Mouse (Mus musculus): Measurements from ENCODE around the gene Ube2h. TPM values are rescaled to one million over a fixed set of nuclear protein-coding genes. Genes with fewer than 3 reads are reported as not detected.

Ube2h gene
- total RNA-seq, 1 experiment from 2014 or later = 125 TPM

- no peak for ATAC-seq (ENCODE audit: extremely low read depth, insufficient number of reproducible peaks, low FRiP score, poor library complexity, severe bottlenecking)
These were observed 46.4 kb downstream of the Ube2h start for GRCm38 (mm10) chr6:30257962-30258361.

GRCm38 (mm10) chr6:30255846-30256245 lies 48.5 kb downstream of the Ube2h start:
- ATAC-seq (ENCODE audit: extremely low read depth, insufficient number of reproducible peaks, low FRiP score, poor library complexity, severe bottlenecking) = no peak

GRCm38 (mm10) chr6:30252271-30253010 lies 51.9 kb downstream of the Ube2h start:
- 0 out of 2 replicates have a peak, but pooled peaks have one; percentile 6 for ATAC-seq (ENCODE audit: extremely low read depth, insufficient number of reproducible peaks, low FRiP score, poor library complexity, severe bottlenecking)

GRCm38 (mm10) chr6:30248708-30249107 lies 55.6 kb downstream of the Ube2h start:
- no peak for ATAC-seq (ENCODE audit: extremely low read depth, insufficient number of reproducible peaks, low FRiP score, poor library complexity, severe bottlenecking)

GRCm38 (mm10) chr6:30245940-30246339 lies 58.4 kb downstream of the Ube2h start:
- no peak for ATAC-seq (ENCODE audit: extremely low read depth, insufficient number of reproducible peaks, low FRiP score, poor library complexity, severe bottlenecking)

GRCm38 (mm10) chr6:30245397-30245796 lies 58.9 kb downstream of the Ube2h start:
- ATAC-seq (ENCODE audit: extremely low read depth, insufficient number of reproducible peaks, low FRiP score, poor library complexity, severe bottlenecking) = no peak

- no peak for ATAC-seq (ENCODE audit: extremely low read depth, insufficient number of reproducible peaks, low FRiP score, poor library complexity, severe bottlenecking)
These were observed 60.9 kb downstream of the Ube2h start for GRCm38 (mm10) chr6:30243347-30244007.

- ATAC-seq (ENCODE audit: extremely low read depth, insufficient number of reproducible peaks, low FRiP score, poor library complexity, severe bottlenecking) = no peak
These were observed 61.4 kb downstream of the Ube2h start for GRCm38 (mm10) chr6:30242928-30243327.

GRCm38 (mm10) chr6:30240105-30240504 lies 64.2 kb downstream of the Ube2h start:
- no peak for ATAC-seq (ENCODE audit: extremely low read depth, insufficient number of reproducible peaks, low FRiP score, poor library complexity, severe bottlenecking)

- no peak for ATAC-seq (ENCODE audit: extremely low read depth, insufficient number of reproducible peaks, low FRiP score, poor library complexity, severe bottlenecking)
These were observed 65.1 kb downstream of the Ube2h start for GRCm38 (mm10) chr6:30239207-30239606.

GRCm38 (mm10) chr6:30238079-30238478 lies 66.3 kb downstream of the Ube2h start:
- no peak for ATAC-seq (ENCODE audit: extremely low read depth, insufficient number of reproducible peaks, low FRiP score, poor library complexity, severe bottlenecking)

GRCm38 (mm10) chr6:30236564-30236963 lies 67.8 kb downstream of the Ube2h start:
- no peak for ATAC-seq (ENCODE audit: extremely low read depth, insufficient number of reproducible peaks, low FRiP score, poor library complexity, severe bottlenecking)

GRCm38 (mm10) chr6:30231758-30232293 lies 72.5 kb downstream of the Ube2h start:
- no peak for ATAC-seq (ENCODE audit: extremely low read depth, insufficient number of reproducible peaks, low FRiP score, poor library complexity, severe bottlenecking)

- ATAC-seq (ENCODE audit: extremely low read depth, insufficient number of reproducible peaks, low FRiP score, poor library complexity, severe bottlenecking) = peak; percentile 47; the same call in 1 of the 2 replicates
These were observed 74.1 kb downstream of the Ube2h start for GRCm38 (mm10) chr6:30230246-30230645.

GRCm38 (mm10) chr6:30228921-30229320 lies 75.4 kb downstream of the Ube2h start:
- peak; percentile 38; the same call in 1 of the 2 replicates for ATAC-seq (ENCODE audit: extremely low read depth, insufficient number of reproducible peaks, low FRiP score, poor library complexity, severe bottlenecking)

- no peak for ATAC-seq (ENCODE audit: extremely low read depth, insufficient number of reproducible peaks, low FRiP score, poor library complexity, severe bottlenecking)
These were observed 76.0 kb downstream of the Ube2h start for GRCm38 (mm10) chr6:30228353-30228752.

- peak; percentile 59; the same call in 1 of the 2 replicates for ATAC-seq (ENCODE audit: extremely low read depth, insufficient number of reproducible peaks, low FRiP score, poor library complexity, severe bottlenecking)
These were observed 77.2 kb downstream of the Ube2h start for GRCm38 (mm10) chr6:30226971-30227700.

GRCm38 (mm10) chr6:30224693-30225092 lies 79.6 kb downstream of the Ube2h start:
- ATAC-seq (ENCODE audit: extremely low read depth, insufficient number of reproducible peaks, low FRiP score, poor library complexity, severe bottlenecking) = no peak

GRCm38 (mm10) chr6:30222321-30222720 lies 82.0 kb downstream of the Ube2h start:
- ATAC-seq (ENCODE audit: extremely low read depth, insufficient number of reproducible peaks, low FRiP score, poor library complexity, severe bottlenecking) = no peak

All from neutrophil, adult 5-6 weeks (primary cell).